Mouse (Mus musculus): ENCODE results near the gene Clec4a1.

The Clec4a1 gene

GRCm38 (mm10) chr6:122921451-122921850 lies at the start of gene Clec4a1:
Gene Clec4a1, plus strand, starts transcription at chr6:122921848.
- no peak for DNase-seq (ENCODE audit: low read depth, low spot score)

- no peak for DNase-seq (ENCODE audit: low read depth, low spot score)
These were observed 48.8 kb upstream of the Clec4a1 start for GRCm38 (mm10) chr6:122872800-122873199.

- DNase-seq (ENCODE audit: low read depth, low spot score), result peak; percentile 91
These were observed 47.6 kb upstream of the Clec4a1 start, which contains the start of gene Necap1 for GRCm38 (mm10) chr6:122873871-122874719. Gene Necap1, plus strand, starts transcription at chr6:122874474.

- no peak for DNase-seq (ENCODE audit: low read depth, low spot score)
These were observed 46.8 kb upstream of the Clec4a1 start for GRCm38 (mm10) chr6:122874720-122875389.

- no peak for DNase-seq (ENCODE audit: low read depth, low spot score)
These were observed 42.4 kb upstream of the Clec4a1 start for GRCm38 (mm10) chr6:122879141-122879735.

- DNase-seq (ENCODE audit: low read depth, low spot score), result no peak
These were observed 41.7 kb upstream of the Clec4a1 start for GRCm38 (mm10) chr6:122879781-122880505.

GRCm38 (mm10) chr6:122881287-122881686 lies 40.4 kb upstream of the Clec4a1 start:
- DNase-seq (ENCODE audit: low read depth, low spot score), result no peak

- DNase-seq (ENCODE audit: low read depth, low spot score), result no peak
These were observed 38.0 kb upstream of the Clec4a1 start for GRCm38 (mm10) chr6:122883603-122884002.

GRCm38 (mm10) chr6:122889599-122889998 lies 32.0 kb upstream of the Clec4a1 start:
- DNase-seq (ENCODE audit: low read depth, low spot score), result no peak

GRCm38 (mm10) chr6:122892442-122893049 lies 29.1 kb upstream of the Clec4a1 start:
- DNase-seq (ENCODE audit: low read depth, low spot score), result no peak

GRCm38 (mm10) chr6:122919922-122920321 lies 1.7 kb upstream of the Clec4a1 start:
- DNase-seq (ENCODE audit: low read depth, low spot score), result no peak

- DNase-seq (ENCODE audit: low read depth, low spot score), result no peak
These were observed 13.2 kb downstream of the Clec4a1 start for GRCm38 (mm10) chr6:122934845-122935244.

GRCm38 (mm10) chr6:122939618-122940017 lies 18.0 kb downstream of the Clec4a1 start:
- DNase-seq (ENCODE audit: low read depth, low spot score), result no peak

GRCm38 (mm10) chr6:122946760-122947159 lies 25.1 kb downstream of the Clec4a1 start:
- no peak for DNase-seq (ENCODE audit: low read depth, low spot score)

GRCm38 (mm10) chr6:122952401-122952800 lies 30.8 kb downstream of the Clec4a1 start, which contains the start of gene Clec4a3:
Gene Clec4a3, plus strand, starts transcription at chr6:122952515.
- no peak for DNase-seq (ENCODE audit: low read depth, low spot score)

GRCm38 (mm10) chr6:122964562-122964961 lies 42.9 kb downstream of the Clec4a1 start:
- DNase-seq (ENCODE audit: low read depth, low spot score), result no peak

- no peak for DNase-seq (ENCODE audit: low read depth, low spot score)
These were observed 47.4 kb downstream of the Clec4a1 start for GRCm38 (mm10) chr6:122969048-122969447.

All from brain, embryonic 18.5 days (tissue).